Mouse (Mus musculus) midbrain, embryonic 15.5 days (tissue): ENCODE measurements around the gene Erh. TPM values are rescaled to one million over a fixed set of nuclear protein-coding genes. Genes with fewer than 3 reads are reported as not detected.
A peak's percentile ranks its signal among the peaks of the same experiment; 100 is the strongest.

Experiments used
- ATAC-seq: fragments of 200-750 bp; cut with Nextera tagmentation; replicated peaks from 2 replicates; pipeline ENCODE4 v1.8.0; 2017; ENCODE audit warnings: moderate TSS enrichment
- H3K27ac ChIP-seq: fragments of 300-500 bp; sonication (generic); 2 replicates; pipeline ENCODE4 v1.5.1; 2015; ENCODE audit warnings: mild to moderate bottlenecking, inconsistent platforms
- H3K27me3 ChIP-seq: fragments of 300-500 bp; sonication (generic); replicated peaks from 2 replicates; pipeline ENCODE4 v1.6.1; 2015; ENCODE audit warnings: inconsistent platforms
- H3K36me3 ChIP-seq: fragments of 300-500 bp; sonication (generic); replicated peaks from 2 replicates; pipeline ENCODE4 v1.6.1; 2015; ENCODE audit warnings: inconsistent platforms
- H3K4me1 ChIP-seq: fragments of 300-500 bp; sonication (generic); 2 replicates; pipeline ENCODE4 v1.6.1; 2015; ENCODE audit warnings: inconsistent platforms
- H3K4me2 ChIP-seq: fragments of 300-500 bp; sonication (generic); 2 replicates; pipeline ENCODE4 v1.6.1; 2015; ENCODE audit warnings: inconsistent platforms, mild to moderate bottlenecking, moderate library complexity
- H3K4me3 ChIP-seq: fragments of 300-500 bp; sonication (generic); 2 replicates; pipeline ENCODE4 v1.5.1; 2015; ENCODE audit warnings: mild to moderate bottlenecking, inconsistent platforms
- H3K9ac ChIP-seq: fragments of 300-500 bp; sonication (generic); 2 replicates; pipeline ENCODE4 v1.6.1; 2015; ENCODE audit warnings: mild to moderate bottlenecking, inconsistent platforms
- H3K9me3 ChIP-seq: fragments of 300-500 bp; sonication (generic); 2 replicates; pipeline ENCODE4 v1.6.1; 2016; ENCODE audit warnings: inconsistent platforms
- WGBS: fragments of 180-500 bp; shearing (Covaris S2); methylation state at CpG from one replicate; pipeline ENCODE4 v1.1.7; 2015; ENCODE audit warnings: mixed read lengths; 5-methylcytosine and 5-hydroxymethylcytosine counted together
- polyA plus RNA-seq: library from polyadenylated mRNA; unstranded; fragments of >200 nt; fragmentation: Nextera tagmentation; extraction: Ambion mirVana; gene quantifications from 2 replicates; pipeline ENCODE4 v1.2.1, GENCODE M21; 2015

The Erh gene
- 292 and 300 TPM in 2 replicates for polyA plus RNA-seq

GRCm38 (mm10) chr12:80643693-80644505, at the start of gene Erh, which contains the start of gene Slc39a9:
Erh (minus strand) TSS chr12:80644341.
Slc39a9 (plus strand) TSS chr12:80643883.
- no peaks in the 10 kb centered on the region for H3K27me3 ChIP-seq
- WGBS: under 1% methylated on average over 50 of the region's 50 CpGs
- H3K4me2 ChIP-seq: peak within 1 kb of the TSS; percentile 90
- peak within 1 kb of the TSS; percentile 90 for H3K9ac ChIP-seq
- peak within 1 kb of the TSS; percentile 89 for H3K27ac ChIP-seq
- H3K4me1 ChIP-seq: peaks cover 52% of the 10 kb centered on the region
- no peaks in the 10 kb centered on the region for H3K9me3 ChIP-seq
- peak; percentile 98 for ATAC-seq
- peaks cover 10% of the 10 kb centered on the region for H3K36me3 ChIP-seq
- H3K4me3 ChIP-seq: peak within 1 kb of the TSS; percentile 75

- 49% methylated on average over 2 of the region's 2 CpGs for WGBS
Observed at GRCm38 (mm10) chr12:80693700-80694099, 49.6 kb upstream of the Erh start.

GRCm38 (mm10) chr12:80692269-80692972, 48.3 kb upstream of the Erh start, which contains the start of gene Plekhd1:
Plekhd1 (plus strand) TSS chr12:80692591.
- Histone ChIP-seq H3K36me3 (no peaks in the 10 kb centered on the region), H3K4me3 (peak within 1 kb of the TSS; percentile 39), H3K9me3 (no peaks in the 10 kb centered on the region), H3K27me3 (peaks cover 42% of the 10 kb centered on the region), H3K4me2 (peak within 1 kb of the TSS; percentile 64), H3K9ac (peak within 1 kb of the TSS; percentile 11; the same call in 1 of the 2 replicates), H3K4me1 (peaks cover 19% of the 10 kb centered on the region), H3K27ac (no peak within 1 kb of the TSS)
- peak; percentile 68 for ATAC-seq
- WGBS: 1% methylated on average over 52 of the region's 52 CpGs

More at GRCm38 (mm10) chr12:80693700-80694099, 49.6 kb upstream of the Erh start:
- no peak overlapping the region for H3K9ac ChIP-seq
- H3K4me3 ChIP-seq: no peak overlapping the region
- H3K4me2 ChIP-seq: no peak overlapping the region
- H3K36me3 ChIP-seq: no peaks in the 10 kb centered on the region
- H3K9me3 ChIP-seq: no peaks in the 10 kb centered on the region
- no peak overlapping the region for H3K27ac ChIP-seq
- ATAC-seq: 0 out of 2 replicates have a peak, but pooled peaks have one; percentile 42
- H3K27me3 ChIP-seq: peaks cover 42% of the 10 kb centered on the region
- H3K4me1 ChIP-seq: peaks cover 19% of the 10 kb centered on the region

GRCm38 (mm10) chr12:80691671-80692091, 47.5 kb upstream of the Erh start:
- Histone ChIP-seq H3K4me2 (peak overlapping the region; percentile 64), H3K27ac (no peak overlapping the region), H3K4me3 (no peak overlapping the region), H3K4me1 (peaks cover 19% of the 10 kb centered on the region), H3K9ac (no peak overlapping the region), H3K9me3 (no peaks in the 10 kb centered on the region), H3K36me3 (no peaks in the 10 kb centered on the region), H3K27me3 (peaks cover 42% of the 10 kb centered on the region)
- 12% methylated on average over 12 of the region's 12 CpGs for WGBS
- ATAC-seq: no peak

GRCm38 (mm10) chr12:80689696-80690095, 45.6 kb upstream of the Erh start:
- H3K4me2 ChIP-seq: no peak overlapping the region
- no peak for ATAC-seq
- no peak overlapping the region for H3K4me3 ChIP-seq
- H3K27ac ChIP-seq: no peak overlapping the region
- H3K36me3 ChIP-seq: no peaks in the 10 kb centered on the region
- peaks cover 39% of the 10 kb centered on the region for H3K27me3 ChIP-seq
- H3K9ac ChIP-seq: no peak overlapping the region
- H3K9me3 ChIP-seq: no peaks in the 10 kb centered on the region
- H3K4me1 ChIP-seq: peaks cover 19% of the 10 kb centered on the region
- WGBS: 60% methylated on average over 5 of the region's 5 CpGs

GRCm38 (mm10) chr12:80687788-80688211, 43.7 kb upstream of the Erh start:
- Histone ChIP-seq H3K9ac (no peak overlapping the region), H3K4me1 (peaks cover 13% of the 10 kb centered on the region), H3K9me3 (no peaks in the 10 kb centered on the region), H3K27ac (no peak overlapping the region), H3K4me3 (no peak overlapping the region), H3K4me2 (no peak overlapping the region), H3K27me3 (peaks cover 24% of the 10 kb centered on the region), H3K36me3 (no peaks in the 10 kb centered on the region)
- ATAC-seq: no peak
- 70% methylated on average over 10 of the region's 10 CpGs for WGBS

GRCm38 (mm10) chr12:80684316-80684715, 40.2 kb upstream of the Erh start:
- H3K4me3 ChIP-seq: no peak overlapping the region
- H3K4me1 ChIP-seq: no peaks in the 10 kb centered on the region
- no peaks in the 10 kb centered on the region for H3K36me3 ChIP-seq
- H3K27ac ChIP-seq: no peak overlapping the region
- 71% methylated on average over 3 of the region's 3 CpGs for WGBS
- ATAC-seq: no peak
- no peak overlapping the region for H3K4me2 ChIP-seq
- no peaks in the 10 kb centered on the region for H3K9me3 ChIP-seq
- no peaks in the 10 kb centered on the region for H3K27me3 ChIP-seq
- no peak overlapping the region for H3K9ac ChIP-seq

GRCm38 (mm10) chr12:80683554-80683953, 39.4 kb upstream of the Erh start:
- no peak overlapping the region for H3K4me3 ChIP-seq
- no peak overlapping the region for H3K9ac ChIP-seq
- H3K4me1 ChIP-seq: no peaks in the 10 kb centered on the region
- no peaks in the 10 kb centered on the region for H3K9me3 ChIP-seq
- no peaks in the 10 kb centered on the region for H3K27me3 ChIP-seq
- H3K4me2 ChIP-seq: no peak overlapping the region
- ATAC-seq: no peak
- H3K36me3 ChIP-seq: no peaks in the 10 kb centered on the region
- H3K27ac ChIP-seq: no peak overlapping the region
- WGBS: 94% methylated on average over 3 of the region's 3 CpGs

GRCm38 (mm10) chr12:80681340-80681739, 37.2 kb upstream of the Erh start:
- H3K27me3 ChIP-seq: no peaks in the 10 kb centered on the region
- H3K9ac ChIP-seq: no peak overlapping the region
- H3K4me3 ChIP-seq: no peak overlapping the region
- 86% methylated on average over 1 of the region's 1 CpGs for WGBS
- no peaks in the 10 kb centered on the region for H3K4me1 ChIP-seq
- 0 out of 2 replicates have a peak, but pooled peaks have one; percentile 17 for ATAC-seq
- no peak overlapping the region for H3K4me2 ChIP-seq
- peaks cover 5% of the 10 kb centered on the region for H3K36me3 ChIP-seq
- H3K27ac ChIP-seq: no peak overlapping the region
- H3K9me3 ChIP-seq: no peaks in the 10 kb centered on the region

GRCm38 (mm10) chr12:80673170-80673569, 29.0 kb upstream of the Erh start:
- 17% methylated on average over 3 of the region's 3 CpGs for WGBS
- Histone ChIP-seq H3K9me3 (no peaks in the 10 kb centered on the region), H3K9ac (no peak overlapping the region), H3K4me2 (no peak overlapping the region), H3K27ac (no peak overlapping the region), H3K4me3 (no peak overlapping the region), H3K36me3 (peaks cover 25% of the 10 kb centered on the region), H3K27me3 (no peaks in the 10 kb centered on the region), H3K4me1 (no peaks in the 10 kb centered on the region)
- ATAC-seq: no peak

- Histone ChIP-seq H3K9me3 (no peaks in the 10 kb centered on the region), H3K4me2 (no peak overlapping the region), H3K4me3 (no peak overlapping the region), H3K4me1 (no peaks in the 10 kb centered on the region), H3K27me3 (no peaks in the 10 kb centered on the region), H3K27ac (no peak overlapping the region), H3K9ac (no peak overlapping the region), H3K36me3 (0 out of 2 replicates have a peak, but pooled peaks cover 10% of the 10 kb centered on the region)
- ATAC-seq: no peak
- 87% methylated on average over 2 of the region's 2 CpGs for WGBS
Observed at GRCm38 (mm10) chr12:80668391-80668790, 24.2 kb upstream of the Erh start.

- 0 out of 2 replicates have a peak, but pooled peaks cover 8% of the 10 kb centered on the region for H3K36me3 ChIP-seq
- H3K27ac ChIP-seq: no peak overlapping the region
- no peak overlapping the region for H3K9ac ChIP-seq
- H3K9me3 ChIP-seq: no peaks in the 10 kb centered on the region
- H3K4me2 ChIP-seq: no peak overlapping the region
- ATAC-seq: no peak
- no peak overlapping the region for H3K4me3 ChIP-seq
- 90% methylated on average over 2 of the region's 2 CpGs for WGBS
- no peaks in the 10 kb centered on the region for H3K4me1 ChIP-seq
- H3K27me3 ChIP-seq: no peaks in the 10 kb centered on the region
Observed at GRCm38 (mm10) chr12:80663935-80664334, 19.8 kb upstream of the Erh start.
